Mouse (Mus musculus) thymus, adult 2 months (tissue): ENCODE results near the gene Map3k6. TPM values are rescaled to one million over a fixed set of nuclear protein-coding genes. Genes with fewer than 3 reads are reported as not detected.

ENCODE experiments used
- DNase-seq: peaks from one replicate; pipeline ENCODE4 v3.0.0; 2021
- H3K27ac ChIP-seq: fragments of 200-500 bp; 2 replicates; pipeline ENCODE4 v1.5.1; 2012; ENCODE audit warnings: low read length, control low read depth; ENCODE audit not compliant: control insufficient read depth, insufficient read depth
- H3K27me3 ChIP-seq: fragments of 200-500 bp; 2 replicates; pipeline ENCODE4 v1.6.1; 2012; ENCODE audit warnings: mild to moderate bottlenecking, low read length, moderate library complexity, mixed read lengths; ENCODE audit not compliant: control insufficient read depth, insufficient read depth
- H3K36me3 ChIP-seq: fragments of 200-500 bp; 2 replicates; pipeline ENCODE4 v1.6.1; 2012; ENCODE audit warnings: mild to moderate bottlenecking, low read length, moderate library complexity; ENCODE audit not compliant: control insufficient read depth, insufficient read depth
- H3K4me1 ChIP-seq: fragments of 200-500 bp; replicated peaks from 2 replicates; pipeline ENCODE4 v1.6.1; 2012; ENCODE audit warnings: low read length; ENCODE audit not compliant: control insufficient read depth, insufficient read depth
- H3K4me3 ChIP-seq: fragments of 200-500 bp; 2 replicates; pipeline ENCODE4 v1.5.1; 2012; ENCODE audit warnings: mild to moderate bottlenecking, low read length, control low read depth, moderate library complexity; ENCODE audit not compliant: control insufficient read depth, insufficient read depth
- CTCF ChIP-seq: fragments of 200-500 bp; IDR thresholded peaks from 2 replicates; pipeline ENCODE4 v1.5.1; 2012; ENCODE audit warnings: mild to moderate bottlenecking, control low read depth, low read length, moderate library complexity, borderline replicate concordance; ENCODE audit not compliant: control insufficient read depth, poor library complexity, insufficient read depth; ENCODE audit errors: extremely low read depth
- POLR2A ChIP-seq: fragments of 200-500 bp; IDR thresholded peaks from 2 replicates; pipeline ENCODE4 v1.6.1; 2012; ENCODE audit warnings: mild to moderate bottlenecking, low read length, control low read depth, moderate library complexity; ENCODE audit not compliant: control insufficient read depth, poor library complexity, insufficient read depth; ENCODE audit errors: extremely low read depth
- WGBS: fragments of 180-500 bp; shearing (Covaris S2); methylation state at CpG from one replicate; pipeline ENCODE4 v1.1.7; 2018; 5-methylcytosine and 5-hydroxymethylcytosine counted together
- polyA plus RNA-seq: library from polyadenylated mRNA; depleted of rRNA; stranded (reverse); fragments of >200 nt; gene quantifications from 2 replicates; pipeline ENCODE4 v1.2.3, GENCODE M21; 2012

Gene Map3k6
- polyA plus RNA-seq, 1 experiment: 4.6 TPM

GRCm38 (mm10) chr4:133213661-133214060 lies 27.0 kb upstream of the Map3k6 start:
- TF ChIP-seq POLR2A (no peak), CTCF (no peak)
- WGBS: 82% methylated on average over 10 of the region's 10 CpGs
- H3K27me3 ChIP-seq: no peaks in the 10 kb centered on the region
- H3K4me3 ChIP-seq: no peak overlapping the region
- no peak for DNase-seq
- H3K36me3 ChIP-seq: no peaks in the 10 kb centered on the region
- H3K27ac ChIP-seq: no peak overlapping the region
- peaks cover 19% of the 10 kb centered on the region for H3K4me1 ChIP-seq

DNA sequence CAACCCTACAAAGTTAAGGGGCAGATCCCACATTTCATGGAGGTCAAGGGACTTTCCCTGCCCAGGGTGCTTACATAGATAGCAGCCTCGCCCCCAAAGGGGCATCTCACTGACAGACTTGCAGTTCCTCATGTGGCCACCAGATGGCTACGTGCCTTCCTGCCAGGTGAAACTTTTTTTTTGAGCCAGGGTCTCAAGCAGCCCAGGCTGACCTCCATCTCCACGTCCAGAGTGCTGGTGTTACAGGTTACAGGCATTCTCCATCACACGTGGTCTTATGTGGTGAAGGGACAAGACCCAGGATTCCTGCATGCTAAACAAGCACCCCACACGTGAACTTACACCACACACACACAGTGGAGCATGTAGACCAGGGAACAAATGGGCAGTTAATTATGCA lies 23.0 kb upstream of the Map3k6 start:
- H3K4me1 ChIP-seq: peaks cover 9% of the 10 kb centered on the region
- H3K27ac ChIP-seq: no peak overlapping the region
- TF ChIP-seq POLR2A (no peak), CTCF (peak; percentile 85; the same call in 1 of the 2 replicates)
- no peaks in the 10 kb centered on the region for H3K36me3 ChIP-seq
- DNase-seq: peak; percentile 75
- WGBS: 18% methylated on average over 5 of the region's 5 CpGs
- no peaks in the 10 kb centered on the region for H3K27me3 ChIP-seq
- H3K4me3 ChIP-seq: no peak overlapping the region

GRCm38 (mm10) chr4:133218745-133219144 lies 21.9 kb upstream of the Map3k6 start:
- WGBS: 95% methylated on average over 3 of the region's 3 CpGs
- no peak for DNase-seq
- H3K4me3 ChIP-seq: no peak overlapping the region

GRCm38 (mm10) chr4:133220656-133221055 lies 20.0 kb upstream of the Map3k6 start:
- 0 out of 2 replicates have a peak, but pooled peaks cover 2% of the 10 kb centered on the region for H3K4me1 ChIP-seq
- 57% methylated on average over 25 of the region's 25 CpGs for WGBS
- H3K27me3 ChIP-seq: no peaks in the 10 kb centered on the region
- no peaks in the 10 kb centered on the region for H3K36me3 ChIP-seq
- H3K4me3 ChIP-seq: no peak overlapping the region
- no peak overlapping the region for H3K27ac ChIP-seq
- TF ChIP-seq CTCF (no peak), POLR2A (no peak)
- no peak for DNase-seq

More at GRCm38 (mm10) chr4:133218745-133219144, 21.9 kb upstream of the Map3k6 start:
- no peaks in the 10 kb centered on the region for H3K4me1 ChIP-seq
- no peaks in the 10 kb centered on the region for H3K27me3 ChIP-seq
- TF ChIP-seq POLR2A (no peak), CTCF (no peak)
- no peaks in the 10 kb centered on the region for H3K36me3 ChIP-seq
- no peak overlapping the region for H3K27ac ChIP-seq

DNA sequence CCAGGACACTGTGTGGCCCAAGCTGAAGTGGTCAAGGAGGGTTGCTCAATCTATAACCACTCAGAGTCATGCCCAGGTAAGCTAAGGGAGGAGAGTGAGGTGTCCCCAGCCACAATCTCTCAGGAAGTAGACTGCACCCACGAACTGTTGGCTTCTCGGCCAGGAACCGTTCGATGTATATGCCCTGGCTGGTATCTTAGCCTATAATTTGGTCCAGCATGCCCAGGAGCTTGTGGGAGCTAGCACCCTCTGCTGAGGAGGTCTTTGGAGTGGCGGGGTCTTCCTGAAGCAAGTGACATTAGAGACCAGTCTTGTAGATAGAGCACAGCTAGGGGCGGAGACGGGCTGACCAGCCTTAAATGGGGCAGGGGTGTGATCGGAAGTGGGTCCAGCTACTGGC lies 18.9 kb upstream of the Map3k6 start:
- no peaks in the 10 kb centered on the region for H3K36me3 ChIP-seq
- WGBS: 78% methylated on average over 8 of the region's 8 CpGs
- DNase-seq: no peak
- H3K4me3 ChIP-seq: no peak overlapping the region
- no peaks in the 10 kb centered on the region for H3K27me3 ChIP-seq
- TF ChIP-seq CTCF: no peak
- no peak for TF ChIP-seq POLR2A
- 0 out of 2 replicates have a peak, but pooled peaks cover 2% of the 10 kb centered on the region for H3K4me1 ChIP-seq
- no peak overlapping the region for H3K27ac ChIP-seq

- DNase-seq: no peak
- WGBS: 81% methylated on average over 5 of the region's 5 CpGs
Observed at GRCm38 (mm10) chr4:133223875-133224274, 16.7 kb upstream of the Map3k6 start.

GRCm38 (mm10) chr4:133226073-133226472 lies 14.5 kb upstream of the Map3k6 start:
- no peak for TF ChIP-seq POLR2A
- TF ChIP-seq CTCF: no peak
- WGBS: 90% methylated on average over 10 of the region's 10 CpGs
- Histone ChIP-seq H3K36me3 (no peaks in the 10 kb centered on the region), H3K27ac (no peak overlapping the region), H3K4me1 (0 out of 2 replicates have a peak, but pooled peaks cover 2% of the 10 kb centered on the region), H3K27me3 (no peaks in the 10 kb centered on the region), H3K4me3 (no peak overlapping the region)
- no peak for DNase-seq

More at GRCm38 (mm10) chr4:133223875-133224274, 16.7 kb upstream of the Map3k6 start:
- no peak overlapping the region for H3K27ac ChIP-seq
- H3K27me3 ChIP-seq: no peaks in the 10 kb centered on the region
- H3K4me1 ChIP-seq: 0 out of 2 replicates have a peak, but pooled peaks cover 2% of the 10 kb centered on the region
- TF ChIP-seq CTCF (no peak), POLR2A (no peak)
- no peak overlapping the region for H3K4me3 ChIP-seq
- H3K36me3 ChIP-seq: no peaks in the 10 kb centered on the region
